Mouse (Mus musculus): Measurements from ENCODE around the gene Pla1a.
A peak's percentile ranks its signal among the peaks of the same experiment; 100 is the strongest.

The Pla1a gene

DNA sequence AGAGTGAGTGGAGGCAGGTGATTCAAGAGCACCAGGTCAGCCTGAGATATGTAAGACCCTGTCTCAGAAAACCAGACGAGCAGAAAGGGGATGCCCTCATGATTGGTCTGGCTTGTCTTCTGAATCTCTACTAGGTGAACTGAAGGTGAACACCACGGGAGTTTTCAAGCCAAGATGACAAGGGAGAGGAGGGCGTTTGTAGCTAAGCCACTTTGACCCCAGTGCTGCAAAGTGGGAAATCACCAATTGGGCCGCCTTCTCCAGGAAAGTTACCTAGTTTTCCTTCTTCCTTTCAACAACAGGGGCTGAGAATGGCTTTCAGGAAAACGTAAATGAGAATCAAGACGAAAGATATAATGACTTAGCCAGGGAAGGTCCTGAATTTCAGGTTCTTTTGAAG lies 44.2 kb downstream of the Pla1a start:
- DNase-seq (ENCODE audit: low read depth), result no peak

DNA sequence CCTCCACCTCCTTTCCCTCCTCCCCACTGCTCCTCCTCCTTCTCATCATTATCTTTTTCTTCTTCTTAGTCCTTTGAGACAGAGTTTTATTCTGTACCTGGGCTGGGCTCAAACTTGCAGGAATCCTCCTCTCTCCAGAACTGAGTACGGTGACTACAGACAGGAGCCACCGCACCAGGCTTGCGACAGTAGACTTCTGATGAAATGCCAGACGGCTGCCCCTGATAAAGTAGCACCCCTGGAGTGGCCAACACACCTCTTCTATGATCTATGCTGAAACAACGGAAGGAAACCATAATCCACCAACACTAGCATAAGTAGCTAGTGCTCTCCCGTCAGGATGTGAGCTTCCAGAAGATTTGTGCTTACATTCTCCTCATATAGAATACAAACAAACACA lies 45.6 kb downstream of the Pla1a start:
- no peak for DNase-seq (ENCODE audit: low read depth)

DNA sequence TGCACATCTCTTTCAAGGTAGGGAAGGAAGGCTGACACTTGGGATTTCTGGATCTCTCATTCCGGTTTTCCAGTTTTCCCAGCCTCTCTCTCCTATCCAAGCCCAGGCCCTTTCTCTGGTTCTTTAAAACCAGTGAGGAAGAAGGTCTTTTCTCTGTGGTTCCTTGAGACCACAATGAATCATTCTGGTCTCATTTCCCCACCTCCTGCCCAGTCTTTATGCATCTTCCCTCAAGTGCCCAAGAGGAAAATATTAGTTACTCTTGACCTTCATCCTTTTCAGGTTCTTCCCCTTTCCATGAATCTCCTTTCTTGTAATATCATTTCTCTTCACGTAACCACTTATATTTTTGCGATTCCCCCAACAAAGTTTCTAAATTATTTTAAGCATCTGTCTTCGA lies 47.2 kb downstream of the Pla1a start:
- no peak for DNase-seq (ENCODE audit: low read depth)

DNA sequence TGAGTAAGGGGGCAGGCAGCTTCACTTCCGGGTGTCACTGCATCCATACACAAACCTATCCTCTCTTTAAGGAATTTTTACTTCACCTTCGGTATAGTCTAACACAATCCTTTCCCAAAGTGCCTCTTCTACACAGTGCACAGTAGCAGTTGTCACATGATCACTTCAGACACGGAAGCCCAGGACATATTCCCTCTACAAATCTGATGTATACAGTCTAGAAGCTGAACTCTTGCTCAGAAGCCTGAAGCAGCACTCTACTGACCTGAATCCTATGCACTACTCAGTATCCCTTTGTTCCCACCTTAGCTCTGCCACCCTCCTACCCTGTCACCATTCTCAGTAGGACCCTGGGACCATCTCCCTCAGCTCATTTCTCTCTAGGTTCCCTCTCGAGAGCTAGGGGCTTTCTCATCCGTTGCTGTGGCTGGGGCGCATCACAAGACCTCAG lies 47.7 kb downstream of the Pla1a start:
- no peak for DNase-seq (ENCODE audit: low read depth)

DNA sequence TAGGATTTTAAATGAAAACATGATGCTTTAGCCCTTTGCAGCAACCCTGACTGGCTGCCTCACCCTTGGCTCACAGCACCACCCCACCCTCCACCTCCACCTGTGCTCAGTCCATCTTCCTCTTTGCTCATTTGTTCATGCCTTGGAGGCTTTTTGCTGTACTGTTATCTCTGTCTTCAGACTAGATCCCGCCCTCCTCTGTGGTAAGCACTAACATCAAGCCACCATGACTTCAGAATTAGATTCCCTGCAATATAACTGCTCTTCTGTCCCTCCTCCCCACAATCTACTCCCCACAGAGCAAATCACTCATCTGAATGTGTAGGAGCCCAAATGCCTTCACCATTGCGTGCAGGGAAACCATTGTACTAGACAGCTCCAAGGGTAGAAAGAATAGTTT lies 49.3 kb downstream of the Pla1a start:
- no peak for DNase-seq (ENCODE audit: low read depth)

DNA sequence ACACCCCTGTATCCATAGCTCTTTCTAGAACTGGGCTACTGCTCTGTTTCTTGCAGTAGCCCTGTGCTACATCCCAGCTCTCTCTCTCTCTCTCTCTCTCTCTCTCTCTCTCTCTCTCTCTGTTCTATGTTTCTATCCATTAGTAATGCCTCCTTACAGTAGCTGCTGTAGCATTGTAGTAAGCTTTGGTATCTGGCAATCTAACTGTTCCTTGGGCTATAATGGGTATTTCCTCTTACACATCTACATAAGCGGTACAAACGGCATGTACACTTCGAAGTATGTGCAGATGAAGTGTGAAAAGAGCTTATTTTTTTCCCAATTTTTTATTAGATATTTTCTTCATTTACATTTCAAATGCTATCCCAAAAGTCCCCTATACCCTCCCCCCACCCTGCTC lies 53.0 kb downstream of the Pla1a start:
- DNase-seq (ENCODE audit: low read depth), result no peak

DNA sequence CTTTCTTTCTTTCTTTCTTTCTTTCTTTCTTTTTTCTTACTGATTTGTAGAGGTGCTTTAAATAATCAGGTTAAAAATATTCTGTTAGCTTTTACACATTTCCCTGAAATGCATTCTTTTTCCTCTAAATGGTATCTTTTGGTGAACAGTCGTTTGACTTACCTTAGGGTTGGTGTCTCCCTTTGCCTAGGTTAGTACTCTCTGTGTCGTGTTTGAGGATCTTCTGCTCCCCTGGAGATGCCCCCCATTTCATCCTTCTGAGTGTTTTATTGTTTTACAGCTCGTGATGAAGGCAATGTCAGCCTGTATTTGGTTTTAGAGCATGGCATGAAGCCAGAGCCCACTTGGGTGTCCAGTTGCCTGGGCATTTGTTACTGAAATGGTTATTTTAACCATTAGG lies 53.5 kb downstream of the Pla1a start:
- DNase-seq (ENCODE audit: low read depth), result no peak

DNA sequence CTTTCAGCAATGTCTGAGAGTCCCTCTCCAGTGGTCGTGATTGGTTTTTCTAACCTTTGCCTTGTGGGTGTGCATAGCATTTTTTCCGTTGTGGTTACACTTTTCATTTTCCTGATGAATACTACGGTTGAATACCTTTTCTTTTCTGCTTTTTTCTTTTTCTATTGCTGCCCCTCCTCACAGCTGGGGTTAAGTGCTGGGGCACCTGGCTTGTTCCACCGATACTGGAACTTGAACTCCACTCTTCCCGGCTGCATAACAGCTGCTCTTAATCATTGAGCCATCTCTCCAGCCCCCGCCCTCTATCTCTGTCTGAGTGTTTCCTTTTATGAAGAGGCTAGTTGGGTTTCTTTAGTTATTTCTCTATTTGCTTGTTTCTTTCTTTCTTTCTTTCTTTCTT lies 53.9 kb downstream of the Pla1a start:
- no peak for DNase-seq (ENCODE audit: low read depth)

DNA sequence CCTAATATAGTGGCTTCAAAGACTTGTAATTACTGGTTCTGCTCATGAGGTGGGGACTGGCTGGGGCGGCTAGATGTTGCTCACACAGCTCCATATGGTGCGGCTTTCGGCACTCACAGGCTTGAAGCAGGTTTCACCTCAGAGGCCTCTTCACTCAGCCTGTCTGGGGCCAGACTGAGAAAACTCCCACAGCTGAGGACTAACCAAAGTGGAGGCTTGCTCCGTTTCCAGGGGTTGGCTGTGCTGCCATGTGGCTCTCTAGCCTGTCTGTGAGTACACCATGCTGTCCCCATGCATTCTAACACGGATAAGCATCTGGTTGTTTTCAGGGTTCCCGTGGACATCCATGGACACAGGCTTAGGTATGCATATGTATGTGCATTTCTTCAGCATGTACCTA lies 54.4 kb downstream of the Pla1a start:
- DNase-seq (ENCODE audit: low read depth), result no peak

DNA sequence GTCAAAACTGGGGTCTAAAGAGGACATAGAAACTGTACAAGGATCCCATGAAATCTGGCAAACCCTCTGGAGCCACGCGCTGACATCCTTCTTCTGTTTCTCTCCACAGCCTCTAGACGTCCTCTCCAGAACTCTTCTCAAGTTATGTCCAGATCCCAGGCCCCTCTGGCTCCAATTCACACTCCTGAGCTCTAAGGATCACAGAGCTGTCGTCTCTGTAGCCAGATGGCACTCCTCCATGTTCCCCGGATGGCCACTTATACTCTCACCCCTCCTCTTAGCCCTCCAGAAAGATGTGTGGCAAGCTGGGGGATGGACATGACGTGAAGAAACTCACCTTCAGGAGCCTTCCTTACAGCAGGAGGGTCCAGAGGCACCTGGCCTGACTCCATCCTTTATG lies 55.4 kb downstream of the Pla1a start:
- no peak for DNase-seq (ENCODE audit: low read depth)

DNA sequence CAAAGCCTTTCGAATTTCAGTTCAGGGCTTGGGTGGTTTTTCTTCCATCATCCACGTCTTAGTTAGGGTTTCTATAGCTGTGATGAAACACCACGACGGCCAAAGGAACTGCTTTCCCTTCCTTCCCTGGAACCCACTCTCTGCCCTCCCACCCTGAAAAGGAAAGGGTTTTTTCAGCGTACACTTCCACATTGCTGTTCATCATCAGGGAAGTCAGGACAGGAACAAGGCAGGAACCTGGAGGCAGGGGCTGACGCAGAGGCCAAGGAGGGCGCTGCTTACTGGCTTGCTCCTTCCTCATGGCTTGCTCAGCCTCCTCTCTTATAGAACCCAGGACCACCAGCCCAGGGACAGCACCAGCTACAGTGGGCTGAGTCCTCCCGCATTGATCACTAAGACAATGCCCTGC lies 56.1 kb downstream of the Pla1a start:
- no peak for DNase-seq (ENCODE audit: low read depth)

DNA sequence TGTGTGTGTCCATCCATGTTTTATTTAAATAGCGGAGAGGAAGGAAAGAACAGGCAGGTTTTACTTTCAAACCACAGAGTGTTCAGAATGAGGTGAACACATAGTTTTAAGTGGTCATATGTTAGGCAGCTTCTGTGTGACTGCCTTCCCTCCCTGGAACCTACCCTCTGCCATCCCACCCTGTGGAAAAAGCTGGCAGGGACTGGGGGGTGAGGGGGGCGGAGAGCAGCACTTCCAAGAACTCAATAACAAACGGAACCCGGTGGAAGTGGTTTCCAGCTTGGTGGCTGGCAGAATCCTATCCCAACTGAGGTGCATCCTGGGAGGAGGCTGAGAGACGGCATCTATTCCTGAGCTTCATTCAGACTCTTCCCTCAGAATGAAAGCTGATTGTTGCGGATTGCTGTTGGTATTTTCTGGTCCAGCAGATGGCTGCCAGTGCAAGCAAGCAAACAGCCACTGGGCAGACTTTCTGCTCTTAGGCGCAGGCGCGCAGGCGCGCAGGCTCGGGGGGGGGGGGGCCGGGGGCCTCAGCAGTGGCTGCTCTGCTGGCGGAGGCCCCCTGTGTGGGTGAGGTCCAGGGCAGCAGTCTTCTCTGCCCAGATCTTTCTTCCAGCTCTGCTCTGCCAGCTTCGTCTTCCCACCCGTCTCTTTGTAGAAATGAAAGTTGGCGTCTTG lies 56.6 kb downstream of the Pla1a start:
- DNase-seq (ENCODE audit: low read depth), result no peak

DNA sequence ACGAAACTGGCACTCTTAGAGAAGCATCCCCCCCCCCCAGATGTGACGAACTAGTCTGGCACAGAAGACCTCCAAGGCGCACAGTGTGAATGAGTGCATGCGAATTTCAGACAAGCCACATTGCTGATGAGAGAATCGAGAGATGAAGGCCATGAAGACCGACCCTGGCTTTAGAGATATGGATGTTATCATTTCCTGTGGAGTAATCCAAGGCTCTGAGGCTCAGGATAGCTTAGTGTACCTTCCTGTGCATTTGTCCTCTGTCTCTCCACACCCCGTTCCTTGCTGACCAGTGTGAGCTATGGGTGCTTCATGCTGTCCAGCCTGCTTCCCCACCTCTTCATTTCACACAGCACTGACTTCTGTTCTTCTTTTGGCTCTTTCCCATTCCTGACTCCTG lies 57.8 kb downstream of the Pla1a start:
- DNase-seq (ENCODE audit: low read depth), result no peak

DNA sequence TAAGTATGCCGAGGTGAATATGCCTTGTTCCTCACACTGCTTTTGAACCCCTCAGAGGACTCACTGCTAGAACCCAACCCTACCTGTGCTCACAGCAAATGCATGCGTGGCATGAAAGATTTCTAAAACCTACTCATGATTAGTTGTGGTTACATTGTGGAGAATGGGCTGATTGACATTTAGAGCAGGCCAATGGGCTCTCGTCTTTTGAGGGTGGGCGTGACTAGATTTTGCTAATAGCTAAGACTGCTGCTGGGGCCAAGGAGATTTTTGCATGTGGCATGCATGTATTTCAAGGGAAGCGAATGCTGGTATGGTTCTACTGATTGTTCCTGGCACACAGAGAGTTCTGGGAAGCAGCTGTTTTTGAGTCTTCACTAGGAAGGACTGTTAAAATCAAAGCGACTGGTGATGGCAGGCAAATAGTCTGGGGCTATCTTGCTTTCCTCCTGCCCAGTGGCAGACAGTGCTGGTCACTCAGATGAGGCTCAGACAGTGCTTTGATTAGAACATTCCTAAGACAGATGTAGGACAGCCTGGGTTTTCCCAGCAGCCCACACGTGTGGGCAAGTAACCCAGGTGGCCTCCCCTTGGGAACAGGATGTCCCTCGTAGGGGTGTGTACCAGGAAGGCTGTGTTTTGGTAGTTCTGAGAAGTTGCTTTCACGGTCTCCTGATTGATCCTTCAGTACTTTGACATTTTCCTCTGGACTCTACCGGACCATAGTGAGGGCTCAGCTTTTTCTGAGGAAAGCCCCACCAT lies 58.4 kb downstream of the Pla1a start:
- DNase-seq (ENCODE audit: low read depth), result peak; percentile 79

DNA sequence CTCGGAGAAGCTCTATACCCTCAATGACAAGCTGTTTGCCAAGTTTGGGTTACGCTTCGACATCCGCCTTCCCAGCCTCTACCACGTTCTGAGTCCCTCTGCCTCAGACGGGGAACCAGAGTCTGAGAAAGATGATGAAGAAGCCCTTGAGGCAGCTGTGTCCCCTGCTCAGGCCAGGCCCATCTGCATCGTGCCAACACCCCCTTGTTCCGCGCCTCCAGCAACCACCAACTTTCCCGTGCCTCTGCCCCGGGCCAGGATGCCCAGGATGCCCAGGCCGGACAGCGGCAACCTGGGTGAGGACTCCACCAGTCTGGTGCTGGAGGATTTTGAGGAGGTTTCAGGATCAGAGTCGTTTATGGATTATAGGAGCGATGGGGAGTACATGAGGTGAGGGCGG lies 59.0 kb downstream of the Pla1a start:
- DNase-seq (ENCODE audit: low read depth), result no peak

DNA sequence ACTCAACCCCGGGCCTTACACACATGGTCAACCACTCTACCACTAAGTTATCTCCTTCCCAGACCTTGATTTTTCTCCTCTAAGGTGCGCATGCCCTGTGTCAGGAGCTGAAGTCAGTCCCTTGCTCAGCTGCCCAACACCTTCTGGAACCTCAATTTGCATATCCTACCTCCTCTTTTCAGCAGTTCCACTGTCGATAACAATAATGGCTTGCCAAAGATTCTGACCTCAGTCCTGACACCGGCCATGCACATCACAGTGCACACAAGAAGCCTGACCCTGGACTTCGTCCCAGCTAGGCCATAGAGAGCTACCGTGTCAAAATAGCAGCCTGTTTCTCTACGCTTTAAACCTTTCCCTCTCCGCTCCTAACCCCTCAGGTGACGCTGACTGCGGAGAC lies 59.5 kb downstream of the Pla1a start:
- no peak for DNase-seq (ENCODE audit: low read depth)

DNA sequence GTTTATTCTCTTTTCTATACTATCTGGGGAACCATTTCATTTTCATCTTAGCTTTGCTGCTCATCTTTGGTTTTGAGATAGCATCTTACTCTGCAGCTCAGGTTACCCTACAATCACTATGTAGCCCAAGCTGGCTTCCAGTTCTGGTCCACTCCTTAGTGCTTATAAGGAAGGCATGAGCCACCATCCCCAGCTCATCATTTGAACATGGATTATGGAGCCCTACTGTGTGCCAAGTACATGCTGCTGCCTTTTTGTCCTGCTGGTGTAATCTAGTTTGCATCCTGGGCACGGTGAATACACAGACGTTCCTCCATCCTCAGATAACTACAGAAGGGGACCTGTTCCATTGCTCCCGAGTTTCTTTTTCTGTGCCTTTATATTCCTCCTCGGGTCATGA lies 60.1 kb downstream of the Pla1a start:
- no peak for DNase-seq (ENCODE audit: low read depth)

DNA sequence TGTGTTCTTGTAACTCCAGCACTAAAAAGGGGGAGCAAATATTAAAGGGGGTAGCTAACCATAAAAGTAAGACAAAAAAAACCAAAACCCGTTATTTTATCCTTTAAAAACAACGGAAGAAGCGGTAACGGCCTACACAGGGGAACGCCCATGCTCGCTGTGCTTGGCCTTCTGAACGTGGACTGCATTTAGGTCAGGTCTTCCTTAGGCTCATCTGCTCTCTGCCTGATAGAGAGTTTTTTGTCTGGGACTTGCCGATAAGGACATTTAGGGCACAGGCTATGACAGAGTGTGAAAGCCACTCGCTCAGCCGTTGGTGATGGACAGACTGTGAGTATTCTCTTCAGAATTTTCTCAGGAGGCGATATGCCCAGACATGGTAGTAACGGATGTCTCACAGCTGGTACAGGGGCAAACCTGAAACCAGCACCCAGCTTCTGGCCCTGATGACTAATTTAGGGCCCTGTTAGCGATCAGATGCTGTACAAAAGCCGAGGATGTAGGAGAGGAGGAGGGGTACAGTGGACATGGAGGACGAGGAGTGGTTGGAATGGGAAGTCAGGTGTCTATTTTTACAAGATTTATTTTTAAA lies 61.1 kb downstream of the Pla1a start:
- peak; percentile 97 for DNase-seq (ENCODE audit: low read depth)

DNA sequence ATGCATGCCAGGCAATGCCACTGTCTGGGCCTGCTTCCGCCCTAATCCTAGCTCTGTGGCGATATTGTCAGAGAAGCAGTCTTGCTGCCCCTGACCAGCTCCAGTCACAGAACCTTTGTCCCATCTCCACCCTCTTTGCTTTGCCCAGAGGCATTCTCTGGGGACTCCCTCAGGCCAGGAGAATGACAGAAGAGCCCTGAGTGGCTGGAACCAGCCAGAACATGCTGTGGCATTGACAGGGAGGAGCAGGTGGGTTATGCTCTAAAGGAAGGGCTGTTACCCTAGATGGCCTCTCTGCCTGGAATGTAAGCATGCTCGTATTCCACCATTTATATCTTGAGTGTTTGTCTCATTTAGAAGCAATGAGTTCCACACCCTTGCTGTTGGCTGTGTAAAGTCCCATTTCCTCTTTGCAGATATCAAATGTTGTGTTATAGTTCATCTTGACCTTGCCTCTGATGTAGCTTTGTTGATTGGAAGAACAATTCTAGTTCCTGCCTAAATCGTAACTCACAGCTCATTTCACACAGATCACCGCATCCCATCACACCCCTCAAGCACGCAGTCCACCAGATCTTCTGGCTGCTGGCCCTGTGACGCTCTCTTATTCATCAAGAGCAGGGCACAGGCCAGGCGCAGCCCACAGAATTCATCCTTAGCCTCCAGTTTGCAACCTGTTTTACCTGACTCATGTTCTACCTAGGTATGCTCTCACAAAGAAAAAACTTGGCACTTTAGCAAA lies 62.1 kb downstream of the Pla1a start:
- no peak for DNase-seq (ENCODE audit: low read depth)

DNA sequence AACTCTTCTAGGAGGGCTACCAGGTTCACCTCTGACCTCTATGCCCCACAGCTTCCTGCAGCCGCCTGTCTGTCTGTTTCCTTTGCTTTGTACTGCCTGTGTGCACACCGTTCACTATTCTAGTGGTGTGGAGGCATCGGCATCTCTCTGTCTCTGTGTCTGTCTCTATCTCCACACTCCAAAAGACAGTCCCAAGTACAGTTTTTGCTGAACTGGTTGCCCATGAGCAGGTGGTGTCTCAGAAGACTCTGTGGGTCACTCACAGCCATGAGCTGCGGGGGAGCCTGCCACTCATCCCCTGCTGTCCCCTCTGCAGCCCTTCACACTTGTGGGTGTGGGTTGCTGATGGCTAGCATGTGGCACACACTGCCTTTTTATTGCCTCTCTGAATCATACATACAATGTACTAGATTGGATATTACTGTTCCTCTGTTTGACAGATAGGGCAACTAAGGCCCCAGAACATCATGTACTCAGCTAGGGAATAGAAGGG lies 62.9 kb downstream of the Pla1a start:
- DNase-seq (ENCODE audit: low read depth), result no peak

DNA sequence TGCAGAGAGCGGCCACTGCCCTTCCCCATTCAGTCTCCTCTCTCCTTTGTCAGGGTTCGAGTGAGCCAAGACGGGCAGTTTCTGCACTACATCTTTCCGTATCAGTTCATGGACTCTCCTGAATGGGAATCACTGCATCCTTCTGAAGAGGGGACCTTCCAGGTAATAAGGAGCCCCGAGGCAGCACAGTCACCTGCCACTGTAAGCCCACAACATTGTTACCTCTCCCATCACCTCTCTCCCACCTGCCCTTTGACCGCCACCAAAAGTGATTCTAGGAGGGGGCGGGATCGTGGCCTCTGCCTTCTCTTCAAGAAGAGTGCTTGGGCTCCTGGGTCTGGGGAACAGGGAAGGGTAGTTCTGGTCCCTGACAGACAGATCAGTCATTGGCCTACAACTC lies 63.5 kb downstream of the Pla1a start:
- no peak for DNase-seq (ENCODE audit: low read depth)

DNA sequence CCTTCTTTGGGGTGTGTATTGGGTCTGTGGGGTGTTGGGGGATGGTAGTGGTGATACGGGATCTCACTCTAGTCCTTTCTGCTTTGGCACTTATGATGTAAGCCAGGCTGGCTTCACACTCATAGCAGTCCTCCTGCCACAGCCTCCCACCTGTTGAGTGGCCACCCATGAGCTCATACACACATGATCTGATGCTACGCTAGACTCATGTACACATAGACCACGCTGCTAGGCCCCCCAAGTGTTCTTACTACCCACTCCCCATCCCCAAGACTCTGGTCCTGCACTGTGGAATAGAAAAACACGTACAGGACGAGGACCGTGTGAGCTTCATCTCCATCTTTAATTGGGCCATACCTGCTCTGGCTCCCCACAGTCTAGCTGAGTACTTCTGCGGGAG lies 63.9 kb downstream of the Pla1a start:
- no peak for DNase-seq (ENCODE audit: low read depth)

DNA sequence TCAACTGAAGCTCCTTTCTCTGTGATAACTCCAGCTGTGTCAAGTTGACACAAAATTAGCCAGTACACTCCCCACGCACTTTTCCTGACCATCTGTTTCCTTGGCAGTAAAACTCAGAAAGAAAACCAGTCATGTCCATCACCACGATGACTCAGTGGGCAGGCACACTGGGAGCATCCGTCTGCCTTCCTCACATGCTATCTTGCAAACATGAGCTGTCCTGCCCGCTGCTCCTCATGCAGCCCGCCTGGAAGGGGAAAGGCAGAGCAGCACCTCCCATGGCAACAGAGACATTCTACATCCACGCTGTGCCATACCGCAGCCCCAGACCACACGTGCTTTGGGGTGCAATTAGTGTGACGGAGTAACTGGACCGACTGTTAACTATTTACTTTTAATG lies 64.6 kb downstream of the Pla1a start:
- DNase-seq (ENCODE audit: low read depth), result no peak
